Mouse (Mus musculus): ENCODE data around the gene Tmigd3. TPM values are rescaled to one million over a fixed set of nuclear protein-coding genes. Genes with fewer than 3 reads are reported as not detected.

Tmigd3 gene
- total and polyA plus RNA-seq, 2 experiments from 2014 or later: not detected

DNA sequence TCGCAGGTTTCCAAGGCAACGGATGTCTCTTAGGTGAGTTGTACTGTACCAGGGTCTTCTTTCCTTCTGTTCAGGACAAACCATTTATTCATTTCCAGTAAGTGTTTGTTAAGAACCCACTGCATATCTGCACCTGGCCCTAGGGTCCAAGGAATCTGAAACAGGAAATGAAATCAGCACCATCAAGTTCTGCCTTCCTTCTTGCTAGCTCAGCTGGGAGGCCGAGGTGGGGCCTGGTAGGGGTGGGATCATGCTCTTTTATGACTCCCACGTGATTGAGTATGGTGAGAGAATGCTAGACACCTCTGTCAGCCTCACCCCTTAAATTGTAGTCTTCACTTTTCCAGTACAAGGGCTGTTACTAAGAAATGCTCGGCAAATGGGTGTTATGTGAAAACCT lies 13.2 kb upstream of the Tmigd3 start:
- Histone ChIP-seq H3K4me3 (ENCODE audit: low read depth, low read length) (no peak overlapping the region), H3K4me1 (ENCODE audit: insufficient read depth) (no peaks in the 10 kb centered on the region), H3K9ac (no peak overlapping the region), H3K36me3 (ENCODE audit: insufficient read depth) (no peaks in the 10 kb centered on the region), H3K9me3 (ENCODE audit: low read length) (no peaks in the 10 kb centered on the region), H3K4me2 (ENCODE audit: low read depth) (no peak overlapping the region), H3K27ac (ENCODE audit: low read depth, low read length) (no peak overlapping the region), H3K27me3 (ENCODE audit: insufficient read depth, low read length) (no peaks in the 10 kb centered on the region)
- ATAC-seq: no peak
- no peak for TF ChIP-seq CTCF (IDR thresholded peaks at IDR 0.05; ENCODE audit: low read depth)
- 73% methylated on average over 5 of the region's 5 CpGs for WGBS
- DNase-seq: no peak

- 37% methylated on average over 7 of the region's 7 CpGs for WGBS
- Histone ChIP-seq H3K4me1 (ENCODE audit: insufficient read depth) (no peaks in the 10 kb centered on the region), H3K4me2 (ENCODE audit: low read depth) (no peak overlapping the region), H3K27me3 (ENCODE audit: insufficient read depth, low read length) (no peaks in the 10 kb centered on the region), H3K4me3 (ENCODE audit: low read depth, low read length) (no peak overlapping the region), H3K9ac (no peak overlapping the region), H3K27ac (ENCODE audit: low read depth, low read length) (no peak overlapping the region), H3K36me3 (ENCODE audit: insufficient read depth) (no peaks in the 10 kb centered on the region), H3K9me3 (ENCODE audit: low read length) (no peaks in the 10 kb centered on the region)
- no peak for TF ChIP-seq CTCF (IDR thresholded peaks at IDR 0.05; ENCODE audit: low read depth)
- ATAC-seq: no peak
- DNase-seq: no peak
Measured at GRCm38 (mm10) chr3:105861747-105862366, 8.8 kb upstream of the Tmigd3 start.

DNA sequence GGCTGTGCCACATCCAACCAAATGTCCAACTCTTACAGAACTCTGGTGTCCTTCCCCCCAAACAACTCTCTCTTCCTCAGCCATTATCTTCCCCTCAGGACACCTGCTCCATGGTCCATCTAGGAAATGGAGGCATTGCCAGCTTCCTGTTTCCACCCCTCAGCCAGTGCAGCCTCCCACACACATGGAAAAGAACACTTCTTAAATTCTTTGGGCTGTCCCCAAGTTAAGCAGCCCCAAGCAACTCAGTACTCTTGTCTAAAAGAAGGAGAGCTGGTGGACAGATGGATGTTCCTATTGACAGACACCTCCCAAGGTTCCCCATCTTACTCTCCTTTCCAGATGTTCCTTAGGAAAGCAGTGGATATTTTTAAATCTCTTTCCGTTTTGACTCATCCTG lies 6.6 kb upstream of the Tmigd3 start:
- H3K36me3 ChIP-seq (ENCODE audit: insufficient read depth): no peaks in the 10 kb centered on the region
- DNase-seq: no peak
- H3K4me1 ChIP-seq (ENCODE audit: insufficient read depth): no peaks in the 10 kb centered on the region
- ATAC-seq: no peak
- 78% methylated on average over 1 of the region's 1 CpGs for WGBS
- H3K9ac ChIP-seq: no peak overlapping the region
- H3K4me3 ChIP-seq (ENCODE audit: low read depth, low read length): no peak overlapping the region
- no peaks in the 10 kb centered on the region for H3K9me3 ChIP-seq (ENCODE audit: low read length)
- no peak overlapping the region for H3K4me2 ChIP-seq (ENCODE audit: low read depth)
- TF ChIP-seq CTCF (IDR thresholded peaks at IDR 0.05; ENCODE audit: low read depth): no peak
- H3K27me3 ChIP-seq (ENCODE audit: insufficient read depth, low read length): no peaks in the 10 kb centered on the region
- H3K27ac ChIP-seq (ENCODE audit: low read depth, low read length): no peak overlapping the region

DNA sequence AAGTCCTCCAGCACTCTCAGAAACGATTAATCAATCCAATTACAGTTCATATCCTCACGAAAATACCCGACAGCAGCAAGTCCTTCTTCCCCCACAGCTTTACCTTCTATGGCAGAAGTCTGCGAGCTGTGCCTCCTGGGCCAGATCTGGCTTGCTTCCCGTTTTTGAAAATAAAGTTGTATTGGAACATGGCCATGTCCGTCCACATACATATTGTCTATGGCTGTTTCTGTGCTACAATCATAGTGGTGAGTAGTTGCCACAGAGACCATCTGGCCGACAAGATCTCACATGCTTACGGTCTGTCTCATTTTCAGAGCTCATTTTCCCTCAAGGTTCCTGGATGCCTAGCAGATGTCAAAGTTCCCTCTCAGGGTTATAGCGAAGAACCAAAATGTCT lies 5.6 kb upstream of the Tmigd3 start:
- Histone ChIP-seq H3K36me3 (ENCODE audit: insufficient read depth) (no peaks in the 10 kb centered on the region), H3K9ac (no peak overlapping the region), H3K9me3 (ENCODE audit: low read length) (no peaks in the 10 kb centered on the region), H3K27ac (ENCODE audit: low read depth, low read length) (no peak overlapping the region), H3K4me1 (ENCODE audit: insufficient read depth) (no peaks in the 10 kb centered on the region), H3K4me2 (ENCODE audit: low read depth) (no peak overlapping the region), H3K27me3 (ENCODE audit: insufficient read depth, low read length) (no peaks in the 10 kb centered on the region), H3K4me3 (ENCODE audit: low read depth, low read length) (no peak overlapping the region)
- no peak for TF ChIP-seq CTCF (IDR thresholded peaks at IDR 0.05; ENCODE audit: low read depth)
- DNase-seq: peak; percentile 20
- peak; percentile 65 for ATAC-seq
- 66% methylated on average over 9 of the region's 9 CpGs for WGBS

GRCm38 (mm10) chr3:105868135-105868534 lies 2.6 kb upstream of the Tmigd3 start:
- Histone ChIP-seq H3K4me1 (ENCODE audit: insufficient read depth) (peaks cover 4% of the 10 kb centered on the region; the same call in 1 of the 2 replicates), H3K9ac (no peak overlapping the region), H3K27ac (ENCODE audit: low read depth, low read length) (no peak overlapping the region), H3K36me3 (ENCODE audit: insufficient read depth) (no peaks in the 10 kb centered on the region), H3K4me2 (ENCODE audit: low read depth) (no peak overlapping the region), H3K4me3 (ENCODE audit: low read depth, low read length) (no peak overlapping the region), H3K9me3 (ENCODE audit: low read length) (no peaks in the 10 kb centered on the region), H3K27me3 (ENCODE audit: insufficient read depth, low read length) (no peaks in the 10 kb centered on the region)
- ATAC-seq (no peak), DNase-seq (peak; percentile 5)
- TF ChIP-seq CTCF (IDR thresholded peaks at IDR 0.05; ENCODE audit: low read depth): no peak
- 32% methylated on average over 2 of the region's 2 CpGs for WGBS

DNA sequence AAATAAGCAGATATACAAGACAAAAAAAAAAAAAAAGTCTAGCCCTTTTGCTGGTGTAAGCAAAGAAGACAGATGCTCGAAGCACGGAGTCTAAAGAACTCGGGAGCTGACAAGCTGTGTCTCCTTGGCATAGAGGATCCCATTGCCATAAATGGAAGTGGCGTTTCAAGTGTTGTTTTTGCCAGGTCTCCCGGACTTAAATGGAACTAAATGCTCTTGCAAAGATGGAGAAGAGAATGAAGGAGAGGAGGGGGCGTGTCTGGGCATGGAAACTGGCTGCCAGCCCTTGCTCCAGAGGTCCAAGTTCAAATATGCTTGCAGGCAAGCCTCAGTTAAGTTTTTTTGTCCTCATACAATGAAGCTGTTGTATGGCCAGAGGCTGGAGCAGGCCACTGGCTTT lies 1.3 kb downstream of the Tmigd3 start:
- 26% methylated on average over 6 of the region's 6 CpGs for WGBS
- peak; percentile 87 for ATAC-seq
- Histone ChIP-seq H3K4me3 (ENCODE audit: low read depth, low read length) (no peak overlapping the region), H3K4me1 (ENCODE audit: insufficient read depth) (peaks cover 4% of the 10 kb centered on the region; the same call in 1 of the 2 replicates), H3K27me3 (ENCODE audit: insufficient read depth, low read length) (no peaks in the 10 kb centered on the region), H3K27ac (ENCODE audit: low read depth, low read length) (peak overlapping the region; percentile 35; the same call in 1 of the 2 replicates), H3K36me3 (ENCODE audit: insufficient read depth) (no peaks in the 10 kb centered on the region), H3K9ac (no peak overlapping the region), H3K4me2 (ENCODE audit: low read depth) (peak overlapping the region; percentile 21; the same call in 1 of the 2 replicates), H3K9me3 (ENCODE audit: low read length) (no peaks in the 10 kb centered on the region)
- peak; percentile 56 for DNase-seq
- TF ChIP-seq CTCF (IDR thresholded peaks at IDR 0.05; ENCODE audit: low read depth): no peak

- no peak overlapping the region for H3K4me3 ChIP-seq (ENCODE audit: low read depth, low read length)
- no peaks in the 10 kb centered on the region for H3K27me3 ChIP-seq (ENCODE audit: insufficient read depth, low read length)
- WGBS: 61% methylated on average over 3 of the region's 3 CpGs
- TF ChIP-seq CTCF (IDR thresholded peaks at IDR 0.05; ENCODE audit: low read depth): 0 out of 2 replicates have a peak, but pooled peaks have one; percentile 8
- H3K4me2 ChIP-seq (ENCODE audit: low read depth): no peak overlapping the region
- H3K9me3 ChIP-seq (ENCODE audit: low read length): no peaks in the 10 kb centered on the region
- no peak overlapping the region for H3K9ac ChIP-seq
- H3K4me1 ChIP-seq (ENCODE audit: insufficient read depth): peaks cover 4% of the 10 kb centered on the region; the same call in 1 of the 2 replicates
- peak overlapping the region; percentile 35; the same call in 1 of the 2 replicates for H3K27ac ChIP-seq (ENCODE audit: low read depth, low read length)
- peak; percentile 24; the same call in 1 of the 2 replicates for ATAC-seq
- no peaks in the 10 kb centered on the region for H3K36me3 ChIP-seq (ENCODE audit: insufficient read depth)
- DNase-seq: peak; percentile 17
Measured at GRCm38 (mm10) chr3:105872579-105872978, 1.9 kb downstream of the Tmigd3 start.
